Mouse (Mus musculus): Measurements from ENCODE around the gene Ctnnbl1.

Gene Ctnnbl1

GRCm38 (mm10) chr2:157936676-157937075, 199.5 kb downstream of the Ctnnbl1 start:
- no peak for DNase-seq (ENCODE audit: extremely low spot score)

DNA sequence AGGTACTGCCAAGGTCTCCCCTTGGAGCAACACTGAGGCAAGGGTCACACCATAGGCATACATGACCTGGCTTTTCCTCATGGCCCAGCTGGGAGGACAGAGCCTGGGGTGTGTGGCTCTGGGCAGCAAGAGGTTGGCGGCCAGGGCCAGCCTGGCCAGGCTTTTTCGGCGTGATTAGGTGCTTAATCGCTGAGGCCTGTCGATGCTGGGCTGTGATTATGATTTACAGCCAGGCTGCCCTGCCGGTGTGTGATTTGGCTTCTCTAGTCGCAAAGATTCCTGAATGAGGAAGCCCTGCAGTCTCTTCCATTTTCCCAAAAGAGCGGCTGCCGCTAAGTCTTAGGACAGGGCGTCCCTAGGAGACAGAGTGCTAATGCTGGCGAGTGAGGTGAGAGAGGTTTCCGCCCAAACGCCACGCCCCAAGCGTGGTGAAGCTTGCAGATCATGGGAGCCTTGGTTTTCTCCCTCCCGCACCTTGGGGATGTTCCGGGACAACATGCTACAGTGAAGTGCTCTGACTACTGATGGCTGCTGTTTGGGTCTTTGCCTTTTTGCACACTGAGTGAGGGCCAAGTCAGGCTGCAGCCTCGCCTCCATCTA, 203.5 kb downstream of the Ctnnbl1 start:
- peak; percentile 42 for DNase-seq (ENCODE audit: extremely low spot score)

Data from embryo, embryonic 9.5 days (tissue).